Mouse (Mus musculus): ENCODE data around the gene Exoc7.

DNA sequence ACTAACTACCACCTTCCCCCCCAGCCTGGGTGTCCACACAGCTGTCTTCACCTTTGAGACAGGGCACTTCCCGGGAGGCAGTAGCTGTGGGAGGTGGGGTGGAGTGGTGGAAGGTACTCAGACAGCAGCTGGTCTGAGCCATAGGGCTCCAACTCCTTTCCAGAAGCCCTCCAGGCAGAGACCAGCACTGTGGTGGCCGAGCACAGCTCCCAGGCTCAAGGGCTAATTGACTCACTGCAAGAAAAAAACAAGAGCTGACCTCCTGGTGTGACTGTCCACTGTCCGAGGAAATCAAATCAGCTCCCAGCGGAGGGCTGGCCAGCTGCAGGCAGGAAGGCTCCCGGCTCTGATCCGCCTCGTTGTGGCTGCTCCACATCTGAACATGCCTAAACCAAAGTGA lies 67.2 kb downstream of the Exoc7 start:
- TF ChIP-seq CTCF (IDR thresholded peaks at IDR 0.05; ENCODE audit: low read depth) (no peak), EP300 (IDR thresholded peaks at IDR 0.05; ENCODE audit: low read depth) (no peak)

Measured in heart, postnatal 0 days (tissue).